Mouse (Mus musculus): ENCODE results near the gene Cdkn2b. TPM values are rescaled to one million over a fixed set of nuclear protein-coding genes. Genes with fewer than 3 reads are reported as not detected.

Cdkn2b gene
- polyA plus RNA-seq, 1 experiment, result 1.9 TPM

GRCm38 (mm10) chr4:89294091-89294485, 16.8 kb downstream of the Cdkn2b start:
- H3K4me3 ChIP-seq (ENCODE audit: extremely low read depth, insufficient read depth, insufficient read length), result peak overlapping the region; percentile 74
- H3K36me3 ChIP-seq (ENCODE audit: control insufficient read depth, insufficient read depth, low read length), result no peaks in the 10 kb centered on the region
- no peak overlapping the region for H3K27ac ChIP-seq (ENCODE audit: insufficient read depth, low read length)
- peaks cover 5% of the 10 kb centered on the region for H3K4me1 ChIP-seq (ENCODE audit: control insufficient read depth, insufficient read depth, insufficient read length)
- DNase-seq (ENCODE audit: low read depth in 1 of 2, low spot score in 2 of 2), result no peak
- TF ChIP-seq POLR2A (IDR thresholded peaks at IDR 0.05; ENCODE audit: low read depth, low read length), result no peak
- no peak for TF ChIP-seq CTCF (IDR thresholded peaks at IDR 0.05; ENCODE audit: extremely low read depth, insufficient read depth, insufficient read length, insufficient replicate concordance)
- 7% methylated on average over 26 of the region's 26 CpGs for WGBS
- H3K27me3 ChIP-seq (ENCODE audit: control insufficient read depth, insufficient read depth, low read length), result peaks cover 23% of the 10 kb centered on the region

GRCm38 (mm10) chr4:89293516-89293915, 17.3 kb downstream of the Cdkn2b start:
- WGBS, result 30% methylated on average over 7 of the region's 7 CpGs

GRCm38 (mm10) chr4:89289028-89289427, 21.8 kb downstream of the Cdkn2b start:
- no peaks in the 10 kb centered on the region for H3K36me3 ChIP-seq (ENCODE audit: control insufficient read depth, insufficient read depth, low read length)
- TF ChIP-seq CTCF (IDR thresholded peaks at IDR 0.05; ENCODE audit: extremely low read depth, insufficient read depth, insufficient read length, insufficient replicate concordance) (no peak), POLR2A (IDR thresholded peaks at IDR 0.05; ENCODE audit: low read depth, low read length) (no peak)
- no peak overlapping the region for H3K27ac ChIP-seq (ENCODE audit: insufficient read depth, low read length)
- peaks cover under 1% of the 10 kb centered on the region; the same call in 1 of the 2 replicates for H3K4me1 ChIP-seq (ENCODE audit: control insufficient read depth, insufficient read depth, insufficient read length)
- peaks cover 12% of the 10 kb centered on the region for H3K27me3 ChIP-seq (ENCODE audit: control insufficient read depth, insufficient read depth, low read length)
- WGBS, result 12% methylated on average over 4 of the region's 4 CpGs
- no peak overlapping the region for H3K4me3 ChIP-seq (ENCODE audit: extremely low read depth, insufficient read depth, insufficient read length)
- no peak for DNase-seq (ENCODE audit: low read depth in 1 of 2, low spot score in 2 of 2)

More at GRCm38 (mm10) chr4:89293516-89293915, 17.3 kb downstream of the Cdkn2b start:
- no peak for DNase-seq (ENCODE audit: low read depth in 1 of 2, low spot score in 2 of 2)
- H3K4me1 ChIP-seq (ENCODE audit: control insufficient read depth, insufficient read depth, insufficient read length), result peaks cover 5% of the 10 kb centered on the region
- peaks cover 25% of the 10 kb centered on the region for H3K27me3 ChIP-seq (ENCODE audit: control insufficient read depth, insufficient read depth, low read length)
- H3K36me3 ChIP-seq (ENCODE audit: control insufficient read depth, insufficient read depth, low read length), result no peaks in the 10 kb centered on the region
- H3K4me3 ChIP-seq (ENCODE audit: extremely low read depth, insufficient read depth, insufficient read length), result no peak overlapping the region
- H3K27ac ChIP-seq (ENCODE audit: insufficient read depth, low read length), result no peak overlapping the region
- TF ChIP-seq CTCF (IDR thresholded peaks at IDR 0.05; ENCODE audit: extremely low read depth, insufficient read depth, insufficient read length, insufficient replicate concordance), result no peak
- no peak for TF ChIP-seq POLR2A (IDR thresholded peaks at IDR 0.05; ENCODE audit: low read depth, low read length)

GRCm38 (mm10) chr4:89286566-89286965, 24.3 kb downstream of the Cdkn2b start:
- TF ChIP-seq CTCF (IDR thresholded peaks at IDR 0.05; ENCODE audit: extremely low read depth, insufficient read depth, insufficient read length, insufficient replicate concordance) (no peak), POLR2A (IDR thresholded peaks at IDR 0.05; ENCODE audit: low read depth, low read length) (no peak)
- Histone ChIP-seq H3K27ac (ENCODE audit: insufficient read depth, low read length) (no peak overlapping the region), H3K4me3 (ENCODE audit: extremely low read depth, insufficient read depth, insufficient read length) (no peak overlapping the region), H3K27me3 (ENCODE audit: control insufficient read depth, insufficient read depth, low read length) (peaks cover 19% of the 10 kb centered on the region), H3K4me1 (ENCODE audit: control insufficient read depth, insufficient read depth, insufficient read length) (peaks cover 3% of the 10 kb centered on the region; the same call in 1 of the 2 replicates), H3K36me3 (ENCODE audit: control insufficient read depth, insufficient read depth, low read length) (no peaks in the 10 kb centered on the region)
- DNase-seq (ENCODE audit: low read depth in 1 of 2, low spot score in 2 of 2), result no peak
- WGBS, result 12% methylated on average over 1 of the region's 1 CpGs

GRCm38 (mm10) chr4:89285688-89286087, 25.2 kb downstream of the Cdkn2b start:
- WGBS, result 57% methylated on average over 7 of the region's 7 CpGs
- Histone ChIP-seq H3K27ac (ENCODE audit: insufficient read depth, low read length) (no peak overlapping the region), H3K36me3 (ENCODE audit: control insufficient read depth, insufficient read depth, low read length) (no peaks in the 10 kb centered on the region), H3K4me3 (ENCODE audit: extremely low read depth, insufficient read depth, insufficient read length) (no peak overlapping the region), H3K4me1 (ENCODE audit: control insufficient read depth, insufficient read depth, insufficient read length) (peaks cover 3% of the 10 kb centered on the region; the same call in 1 of the 2 replicates), H3K27me3 (ENCODE audit: control insufficient read depth, insufficient read depth, low read length) (peaks cover 14% of the 10 kb centered on the region)
- TF ChIP-seq POLR2A (IDR thresholded peaks at IDR 0.05; ENCODE audit: low read depth, low read length) (no peak), CTCF (IDR thresholded peaks at IDR 0.05; ENCODE audit: extremely low read depth, insufficient read depth, insufficient read length, insufficient replicate concordance) (no peak)
- no peak for DNase-seq (ENCODE audit: low read depth in 1 of 2, low spot score in 2 of 2)

GRCm38 (mm10) chr4:89282661-89283060, 28.2 kb downstream of the Cdkn2b start:
- peaks cover 3% of the 10 kb centered on the region; the same call in 1 of the 2 replicates for H3K4me1 ChIP-seq (ENCODE audit: control insufficient read depth, insufficient read depth, insufficient read length)
- no peak for DNase-seq (ENCODE audit: low read depth in 1 of 2, low spot score in 2 of 2)
- no peak overlapping the region for H3K27ac ChIP-seq (ENCODE audit: insufficient read depth, low read length)
- TF ChIP-seq POLR2A (IDR thresholded peaks at IDR 0.05; ENCODE audit: low read depth, low read length) (no peak), CTCF (IDR thresholded peaks at IDR 0.05; ENCODE audit: extremely low read depth, insufficient read depth, insufficient read length, insufficient replicate concordance) (no peak)
- no peak overlapping the region for H3K4me3 ChIP-seq (ENCODE audit: extremely low read depth, insufficient read depth, insufficient read length)
- WGBS, result 11% methylated on average over 12 of the region's 12 CpGs
- peaks cover 14% of the 10 kb centered on the region for H3K27me3 ChIP-seq (ENCODE audit: control insufficient read depth, insufficient read depth, low read length)
- H3K36me3 ChIP-seq (ENCODE audit: control insufficient read depth, insufficient read depth, low read length), result no peaks in the 10 kb centered on the region

- 5% methylated on average over 25 of the region's 25 CpGs for WGBS
- Histone ChIP-seq H3K36me3 (ENCODE audit: control insufficient read depth, insufficient read depth, low read length) (no peaks in the 10 kb centered on the region), H3K27ac (ENCODE audit: insufficient read depth, low read length) (no peak overlapping the region), H3K27me3 (ENCODE audit: control insufficient read depth, insufficient read depth, low read length) (peaks cover 17% of the 10 kb centered on the region), H3K4me3 (ENCODE audit: extremely low read depth, insufficient read depth, insufficient read length) (no peak overlapping the region; the same call in 1 of the 2 replicates), H3K4me1 (ENCODE audit: control insufficient read depth, insufficient read depth, insufficient read length) (peaks cover 3% of the 10 kb centered on the region; the same call in 1 of the 2 replicates)
- TF ChIP-seq CTCF (IDR thresholded peaks at IDR 0.05; ENCODE audit: extremely low read depth, insufficient read depth, insufficient read length, insufficient replicate concordance) (no peak), POLR2A (IDR thresholded peaks at IDR 0.05; ENCODE audit: low read depth, low read length) (no peak)
- no peak for DNase-seq (ENCODE audit: low read depth in 1 of 2, low spot score in 2 of 2)
These were observed 28.7 kb downstream of the Cdkn2b start for GRCm38 (mm10) chr4:89282036-89282566.

All from spleen, adult 2 months (tissue).